Mouse (Mus musculus): ENCODE measurements around the gene Cd300a. TPM values are rescaled to one million over a fixed set of nuclear protein-coding genes. Genes with fewer than 3 reads are reported as not detected.

Cd300a gene
- polyA plus RNA-seq, 1 experiment from 2014 or later, result 1.4 TPM

DNA sequence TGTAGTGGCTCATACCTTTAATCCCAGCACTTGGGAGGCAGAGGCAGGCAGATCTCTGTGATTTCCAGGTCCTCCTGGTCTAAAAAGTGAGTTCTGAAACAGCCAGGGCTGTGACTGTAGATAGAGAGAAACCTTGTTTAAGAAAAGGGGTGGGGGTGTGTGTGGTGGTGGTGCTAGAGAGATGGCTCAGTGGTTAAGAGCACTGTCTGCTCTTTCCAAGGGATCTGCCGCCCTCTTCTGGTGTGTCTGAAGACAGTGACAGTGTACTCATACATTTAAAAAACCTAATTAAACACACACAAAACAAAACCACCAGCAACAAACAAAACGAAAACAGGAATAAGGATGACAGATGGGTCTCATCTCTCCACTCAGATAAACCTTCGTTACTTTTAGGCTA is 27.2 kb upstream of the Cd300a start:
- 81% methylated on average over 3 of the region's 3 CpGs for WGBS
- H3K27me3 ChIP-seq (ENCODE audit: control insufficient read depth, insufficient read depth, low read length), result no peaks in the 10 kb centered on the region

DNA sequence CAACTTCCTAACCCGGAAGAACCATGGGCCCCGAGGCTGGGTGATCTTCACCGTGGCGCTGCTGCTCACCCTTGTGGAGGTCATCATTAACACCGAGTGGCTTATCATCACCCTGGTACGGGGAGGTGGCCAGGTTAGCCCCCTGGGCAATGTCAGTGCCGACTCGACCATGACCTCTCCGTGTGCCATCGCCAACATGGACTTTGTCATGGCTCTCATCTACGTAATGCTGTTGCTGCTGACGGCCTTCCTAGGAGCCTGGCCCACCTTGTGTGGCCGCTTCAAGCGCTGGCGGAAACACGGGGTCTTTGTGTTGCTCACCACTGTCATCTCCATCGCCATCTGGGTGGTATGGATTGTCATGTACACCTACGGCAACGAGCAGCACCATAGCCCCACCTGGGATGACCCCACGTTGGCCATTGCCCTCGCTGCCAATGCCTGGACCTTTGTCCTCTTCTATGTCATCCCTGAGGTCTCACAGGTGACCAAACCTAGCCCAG is 25.9 kb upstream of the Cd300a start:
- H3K4me1 ChIP-seq (ENCODE audit: control insufficient read depth, insufficient read depth, low read length), result peaks cover 23% of the 10 kb centered on the region
- H3K27ac ChIP-seq (ENCODE audit: low read length), result no peak overlapping the region
- no peak overlapping the region for H3K9ac ChIP-seq (ENCODE audit: low read length)
- H3K36me3 ChIP-seq (ENCODE audit: control insufficient read depth, insufficient read depth), result no peaks in the 10 kb centered on the region
- no peaks in the 10 kb centered on the region for H3K9me3 ChIP-seq (replicated peaks; ENCODE audit: control insufficient read depth, low read length)
- H3K27me3 ChIP-seq (ENCODE audit: control insufficient read depth, insufficient read depth, low read length), result no peaks in the 10 kb centered on the region
- ATAC-seq (replicated peaks; ENCODE audit: extremely low read depth, insufficient read depth, low FRiP score), result no peak
- no peak overlapping the region for H3K4me2 ChIP-seq (ENCODE audit: low read depth, low read length)
- 85% methylated on average over 21 of the region's 21 CpGs for WGBS
- no peak overlapping the region for H3K4me3 ChIP-seq (ENCODE audit: low read length)

More for the DNA sequence above, 27.2 kb upstream of the Cd300a start:
- Histone ChIP-seq H3K4me3 (ENCODE audit: low read length) (no peak overlapping the region), H3K9me3 (replicated peaks; ENCODE audit: control insufficient read depth, low read length) (no peaks in the 10 kb centered on the region), H3K9ac (ENCODE audit: low read length) (no peak overlapping the region), H3K36me3 (ENCODE audit: control insufficient read depth, insufficient read depth) (no peaks in the 10 kb centered on the region), H3K4me1 (ENCODE audit: control insufficient read depth, insufficient read depth, low read length) (peaks cover 19% of the 10 kb centered on the region), H3K4me2 (ENCODE audit: low read depth, low read length) (no peak overlapping the region), H3K27ac (ENCODE audit: low read length) (no peak overlapping the region)
- no peak for ATAC-seq (replicated peaks; ENCODE audit: extremely low read depth, insufficient read depth, low FRiP score)

DNA sequence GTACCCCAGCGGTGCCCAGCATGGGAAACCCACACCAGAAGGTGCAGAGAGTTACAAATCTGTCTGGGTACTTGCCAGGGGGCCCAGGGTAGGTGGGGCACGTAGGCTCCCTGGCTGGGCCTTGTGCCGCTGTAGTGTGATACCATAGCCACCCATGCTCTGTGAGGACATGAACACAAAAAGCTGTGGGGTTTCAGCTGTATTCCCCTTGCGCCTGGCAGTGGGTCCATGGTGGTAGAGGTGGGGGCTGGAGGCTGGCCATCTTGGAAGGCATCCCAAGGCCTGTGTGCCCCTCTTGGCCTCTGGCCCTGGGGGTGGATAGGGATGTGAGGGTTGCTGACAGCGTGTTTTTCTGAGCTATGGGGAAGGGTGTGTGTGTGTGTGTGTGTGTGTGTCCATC is 23.8 kb upstream of the Cd300a start:
- no peak overlapping the region for H3K4me3 ChIP-seq (ENCODE audit: low read length)
- H3K4me2 ChIP-seq (ENCODE audit: low read depth, low read length), result no peak overlapping the region
- H3K27ac ChIP-seq (ENCODE audit: low read length), result peak overlapping the region; percentile 57
- H3K9me3 ChIP-seq (replicated peaks; ENCODE audit: control insufficient read depth, low read length), result no peaks in the 10 kb centered on the region
- no peaks in the 10 kb centered on the region for H3K36me3 ChIP-seq (ENCODE audit: control insufficient read depth, insufficient read depth)
- WGBS, result 57% methylated on average over 5 of the region's 5 CpGs
- no peak for ATAC-seq (replicated peaks; ENCODE audit: extremely low read depth, insufficient read depth, low FRiP score)
- H3K4me1 ChIP-seq (ENCODE audit: control insufficient read depth, insufficient read depth, low read length), result peaks cover 23% of the 10 kb centered on the region
- H3K9ac ChIP-seq (ENCODE audit: low read length), result no peak overlapping the region
- no peaks in the 10 kb centered on the region for H3K27me3 ChIP-seq (ENCODE audit: control insufficient read depth, insufficient read depth, low read length)

DNA sequence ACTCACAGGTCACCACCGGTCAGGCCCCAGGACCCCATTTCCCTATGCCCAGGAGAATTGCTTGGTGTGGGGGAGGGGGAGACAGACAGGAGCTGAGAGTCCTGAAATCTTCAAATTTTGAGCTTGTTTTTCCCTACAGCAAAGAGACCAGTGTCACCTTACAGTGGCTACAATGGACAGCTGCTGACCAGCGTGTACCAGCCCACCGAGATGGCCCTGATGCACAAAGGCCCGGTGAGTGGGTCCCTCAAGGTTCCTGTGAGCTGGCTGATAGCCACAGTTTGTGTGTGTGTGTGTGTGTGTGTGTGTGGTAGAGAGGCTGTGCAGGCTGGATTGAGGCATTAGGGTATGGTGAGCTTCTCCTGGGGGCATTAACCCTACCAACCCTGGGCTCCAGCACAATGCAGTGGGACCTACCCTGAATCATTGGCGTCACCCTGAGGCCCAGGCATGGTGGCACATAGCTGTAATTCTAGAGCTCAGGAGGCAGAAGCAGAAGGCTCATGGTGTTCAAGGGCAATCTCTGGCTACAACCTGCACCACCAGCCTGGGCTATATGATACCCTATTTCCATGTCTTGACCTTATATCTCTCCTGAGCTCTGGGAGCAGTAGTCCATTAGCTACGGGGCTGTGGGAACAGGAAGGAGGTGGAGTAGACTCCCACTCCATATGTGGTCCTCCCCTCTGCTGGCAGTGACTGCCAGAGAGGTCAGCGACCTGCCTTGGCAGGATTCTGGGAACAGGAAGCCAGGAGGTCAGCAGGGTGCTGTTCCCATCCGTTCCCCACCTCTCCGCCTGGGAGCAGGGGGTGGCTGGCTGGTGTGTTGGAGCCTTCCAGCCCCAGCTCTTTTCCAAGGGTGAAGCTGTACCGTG is 23.1 kb upstream of the Cd300a start:
- H3K9ac ChIP-seq (ENCODE audit: low read length), result peak overlapping the region; percentile 18; the same call in 1 of the 2 replicates
- peak overlapping the region; percentile 68 for H3K27ac ChIP-seq (ENCODE audit: low read length)
- H3K36me3 ChIP-seq (ENCODE audit: control insufficient read depth, insufficient read depth), result no peaks in the 10 kb centered on the region
- H3K4me2 ChIP-seq (ENCODE audit: low read depth, low read length), result peak overlapping the region; percentile 18
- H3K27me3 ChIP-seq (ENCODE audit: control insufficient read depth, insufficient read depth, low read length), result no peaks in the 10 kb centered on the region
- H3K9me3 ChIP-seq (replicated peaks; ENCODE audit: control insufficient read depth, low read length), result no peaks in the 10 kb centered on the region
- 46% methylated on average over 10 of the region's 10 CpGs for WGBS
- no peak overlapping the region for H3K4me3 ChIP-seq (ENCODE audit: low read length)
- ATAC-seq (replicated peaks; ENCODE audit: extremely low read depth, insufficient read depth, low FRiP score), result peak; percentile 84
- peaks cover 23% of the 10 kb centered on the region for H3K4me1 ChIP-seq (ENCODE audit: control insufficient read depth, insufficient read depth, low read length)

DNA sequence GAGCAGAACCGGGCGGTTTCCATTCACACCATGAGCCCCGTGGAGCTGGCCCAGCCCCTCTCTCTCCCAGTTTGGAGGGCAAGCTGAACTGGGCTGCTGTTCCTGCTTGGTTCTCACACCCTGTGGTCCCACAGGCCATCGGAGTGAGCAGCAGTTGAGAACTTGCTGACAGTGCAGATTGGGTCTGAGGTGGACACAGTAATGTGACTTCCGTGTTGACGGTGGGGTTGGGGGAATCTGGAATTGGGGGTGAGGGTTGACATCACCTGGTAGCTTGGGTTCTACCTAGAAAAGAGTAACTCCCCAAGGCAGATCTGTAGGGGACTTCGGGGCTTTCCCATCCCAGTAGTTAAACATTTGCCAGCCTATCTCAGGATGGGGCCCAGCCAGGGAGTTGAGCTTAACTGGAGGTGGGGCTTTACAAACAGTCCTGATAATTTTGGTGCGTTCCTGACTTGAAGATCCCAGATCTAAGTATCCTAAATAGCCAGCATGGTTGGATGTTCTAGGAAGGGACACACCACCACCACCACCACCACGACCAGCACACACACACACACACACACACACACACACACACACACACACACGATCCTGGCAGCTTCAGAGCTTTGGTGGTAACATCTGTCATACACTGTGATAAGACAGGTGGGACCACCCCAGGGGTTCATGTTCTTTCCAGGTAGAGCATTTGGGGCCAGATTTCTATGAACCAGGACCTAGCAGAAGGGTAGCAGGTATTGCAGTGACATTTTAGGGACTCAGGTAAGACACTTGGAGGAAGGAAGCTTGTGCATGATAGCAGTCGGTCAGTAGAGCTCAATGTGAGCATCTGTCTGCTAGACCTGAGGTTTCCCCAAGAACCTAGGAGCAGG is 22.2 kb upstream of the Cd300a start:
- no peak for ATAC-seq (replicated peaks; ENCODE audit: extremely low read depth, insufficient read depth, low FRiP score)
- Histone ChIP-seq H3K4me1 (ENCODE audit: control insufficient read depth, insufficient read depth, low read length) (peaks cover 23% of the 10 kb centered on the region), H3K36me3 (ENCODE audit: control insufficient read depth, insufficient read depth) (no peaks in the 10 kb centered on the region), H3K9me3 (replicated peaks; ENCODE audit: control insufficient read depth, low read length) (no peaks in the 10 kb centered on the region), H3K9ac (ENCODE audit: low read length) (peak overlapping the region; percentile 18; the same call in 1 of the 2 replicates), H3K27ac (ENCODE audit: low read length) (peak overlapping the region; percentile 68), H3K4me3 (ENCODE audit: low read length) (no peak overlapping the region), H3K4me2 (ENCODE audit: low read depth, low read length) (peak overlapping the region; percentile 18), H3K27me3 (ENCODE audit: control insufficient read depth, insufficient read depth, low read length) (no peaks in the 10 kb centered on the region)
- WGBS, result 25% methylated on average over 11 of the region's 11 CpGs

DNA sequence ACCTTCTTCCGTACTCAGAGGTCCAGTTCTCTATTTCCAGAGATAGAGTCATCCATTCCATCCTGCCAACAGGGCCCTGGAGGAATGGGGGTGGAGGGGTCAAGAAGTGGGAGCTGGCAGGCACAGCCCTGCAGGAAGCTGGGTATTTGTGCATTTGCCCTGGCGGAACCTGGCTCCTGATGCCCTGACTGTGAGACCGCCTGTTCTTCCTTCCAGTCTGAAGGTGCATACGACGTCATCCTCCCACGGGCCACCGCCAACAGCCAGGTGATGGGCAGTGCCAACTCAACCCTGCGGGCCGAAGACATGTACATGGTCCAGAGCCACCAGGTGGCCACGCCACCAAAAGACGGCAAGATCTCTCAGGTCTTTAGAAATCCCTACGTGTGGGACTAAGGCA is 21.6 kb upstream of the Cd300a start:
- Histone ChIP-seq H3K9ac (ENCODE audit: low read length) (no peak overlapping the region), H3K27me3 (ENCODE audit: control insufficient read depth, insufficient read depth, low read length) (no peaks in the 10 kb centered on the region), H3K4me3 (ENCODE audit: low read length) (no peak overlapping the region), H3K9me3 (replicated peaks; ENCODE audit: control insufficient read depth, low read length) (no peaks in the 10 kb centered on the region), H3K4me2 (ENCODE audit: low read depth, low read length) (no peak overlapping the region), H3K4me1 (ENCODE audit: control insufficient read depth, insufficient read depth, low read length) (peaks cover 29% of the 10 kb centered on the region), H3K27ac (ENCODE audit: low read length) (no peak overlapping the region), H3K36me3 (ENCODE audit: control insufficient read depth, insufficient read depth) (no peaks in the 10 kb centered on the region)
- ATAC-seq (replicated peaks; ENCODE audit: extremely low read depth, insufficient read depth, low FRiP score), result no peak
- WGBS, result 95% methylated on average over 12 of the region's 12 CpGs

DNA sequence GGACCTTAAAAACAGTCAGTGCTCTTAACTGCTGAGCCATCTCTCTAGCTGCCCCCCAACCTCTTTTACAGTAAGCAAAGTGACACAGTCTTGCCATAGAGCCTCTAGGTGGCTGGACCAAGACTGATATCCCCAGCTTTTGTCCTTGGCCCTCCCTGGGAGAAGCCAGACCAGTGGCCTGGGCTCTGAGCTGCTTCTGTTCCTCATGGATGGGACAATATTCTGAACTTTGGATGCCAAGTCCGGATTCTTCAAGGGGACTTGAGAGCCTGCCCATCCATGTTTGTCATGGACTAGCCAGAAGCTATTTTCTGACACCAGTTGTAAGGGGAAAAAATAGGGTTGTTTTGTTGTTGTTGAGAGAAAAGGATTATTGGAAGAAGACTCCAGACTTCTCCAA is 20.1 kb upstream of the Cd300a start:
- no peak overlapping the region for H3K4me3 ChIP-seq (ENCODE audit: low read length)
- H3K4me1 ChIP-seq (ENCODE audit: control insufficient read depth, insufficient read depth, low read length), result peaks cover 34% of the 10 kb centered on the region
- no peaks in the 10 kb centered on the region for H3K9me3 ChIP-seq (replicated peaks; ENCODE audit: control insufficient read depth, low read length)
- H3K4me2 ChIP-seq (ENCODE audit: low read depth, low read length), result no peak overlapping the region
- WGBS, result 88% methylated on average over 1 of the region's 1 CpGs
- H3K9ac ChIP-seq (ENCODE audit: low read length), result no peak overlapping the region
- H3K27ac ChIP-seq (ENCODE audit: low read length), result no peak overlapping the region
- no peak for ATAC-seq (replicated peaks; ENCODE audit: extremely low read depth, insufficient read depth, low FRiP score)
- no peaks in the 10 kb centered on the region for H3K36me3 ChIP-seq (ENCODE audit: control insufficient read depth, insufficient read depth)
- H3K27me3 ChIP-seq (ENCODE audit: control insufficient read depth, insufficient read depth, low read length), result no peaks in the 10 kb centered on the region

DNA sequence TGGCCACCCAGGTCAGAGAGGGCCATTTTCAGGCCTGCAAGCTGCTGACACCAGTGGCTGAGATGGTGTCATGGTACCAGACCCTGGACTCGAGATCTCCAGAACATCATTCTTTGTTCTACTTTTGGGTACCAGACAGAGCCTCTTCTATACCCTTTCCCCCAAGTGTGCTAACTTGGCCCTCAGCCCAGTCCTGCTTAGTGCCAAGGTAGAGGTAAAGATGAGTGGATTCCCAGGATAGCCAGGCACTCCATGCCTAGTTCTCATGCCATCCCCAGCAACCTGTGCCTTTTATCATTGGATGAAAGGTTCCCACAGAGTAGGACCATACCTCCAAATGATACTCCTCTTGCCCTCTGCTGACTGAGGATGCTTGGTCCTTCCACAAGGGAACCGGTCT is 18.3 kb upstream of the Cd300a start:
- H3K27ac ChIP-seq (ENCODE audit: low read length), result no peak overlapping the region
- peaks cover 27% of the 10 kb centered on the region for H3K4me1 ChIP-seq (ENCODE audit: control insufficient read depth, insufficient read depth, low read length)
- H3K27me3 ChIP-seq (ENCODE audit: control insufficient read depth, insufficient read depth, low read length), result no peaks in the 10 kb centered on the region
- no peak for ATAC-seq (replicated peaks; ENCODE audit: extremely low read depth, insufficient read depth, low FRiP score)
- no peak overlapping the region for H3K4me3 ChIP-seq (ENCODE audit: low read length)
- 82% methylated on average over 2 of the region's 2 CpGs for WGBS
- no peak overlapping the region for H3K4me2 ChIP-seq (ENCODE audit: low read depth, low read length)
- H3K36me3 ChIP-seq (ENCODE audit: control insufficient read depth, insufficient read depth), result no peaks in the 10 kb centered on the region
- H3K9ac ChIP-seq (ENCODE audit: low read length), result no peak overlapping the region
- H3K9me3 ChIP-seq (replicated peaks; ENCODE audit: control insufficient read depth, low read length), result no peaks in the 10 kb centered on the region

All from heart, embryonic 16.5 days (tissue).